Mouse (Mus musculus): ENCODE data around the gene Krt18. TPM values are rescaled to one million over a fixed set of nuclear protein-coding genes. Genes with fewer than 3 reads are reported as not detected.

The Krt18 gene
- total RNA-seq (2014; rRNA removed): 3.4 and 4.3 TPM in 2 replicates
- polyA plus RNA-seq (2015; fragmentation: Nextera tagmentation; extraction: Ambion mirVana): 7.0 and 9.5 TPM in 2 replicates

DNA sequence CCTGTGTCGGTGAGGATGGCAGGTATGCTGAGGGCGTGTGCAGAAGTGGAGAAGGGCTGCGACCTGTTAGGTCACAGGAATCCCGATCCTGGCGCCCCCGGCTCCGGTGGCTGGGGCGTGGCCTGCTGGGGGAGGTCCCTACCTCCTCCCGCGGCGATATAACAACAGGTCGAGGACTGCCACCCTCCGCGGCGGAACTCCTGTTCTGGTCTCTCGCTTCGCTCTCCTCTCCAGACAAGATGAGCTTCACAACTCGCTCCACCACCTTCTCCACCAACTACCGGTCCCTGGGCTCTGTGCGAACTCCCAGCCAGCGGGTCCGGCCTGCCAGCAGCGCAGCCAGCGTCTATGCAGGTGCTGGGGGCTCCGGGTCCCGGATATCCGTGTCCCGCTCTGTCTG lies at the start of gene Krt18:
Krt18 (plus strand) TSS at position 141 of the 400 bp plus-strand sequence.
- peaks cover 21% of the 10 kb centered on the region for H3K27me3 ChIP-seq (ENCODE audit: insufficient read depth, low read length)
- ATAC-seq (no peak), DNase-seq (no peak)
- H3K9ac ChIP-seq: no peak within 1 kb of the TSS
- H3K9me3 ChIP-seq (ENCODE audit: low read length): no peaks in the 10 kb centered on the region
- 4% methylated on average over 28 of the region's 28 CpGs for WGBS
- H3K36me3 ChIP-seq (ENCODE audit: insufficient read depth): no peaks in the 10 kb centered on the region
- no peak within 1 kb of the TSS for H3K27ac ChIP-seq (ENCODE audit: low read depth, low read length)
- H3K4me1 ChIP-seq (ENCODE audit: insufficient read depth): no peaks in the 10 kb centered on the region
- H3K4me3 ChIP-seq (ENCODE audit: low read depth, low read length): 0 out of 2 replicates have a peak within 1 kb of the TSS, but pooled peaks have one; percentile 7
- peak within 1 kb of the TSS; percentile 26; the same call in 1 of the 2 replicates for H3K4me2 ChIP-seq (ENCODE audit: low read depth)
- no peak for TF ChIP-seq CTCF (IDR thresholded peaks at IDR 0.05; ENCODE audit: low read depth)

DNA sequence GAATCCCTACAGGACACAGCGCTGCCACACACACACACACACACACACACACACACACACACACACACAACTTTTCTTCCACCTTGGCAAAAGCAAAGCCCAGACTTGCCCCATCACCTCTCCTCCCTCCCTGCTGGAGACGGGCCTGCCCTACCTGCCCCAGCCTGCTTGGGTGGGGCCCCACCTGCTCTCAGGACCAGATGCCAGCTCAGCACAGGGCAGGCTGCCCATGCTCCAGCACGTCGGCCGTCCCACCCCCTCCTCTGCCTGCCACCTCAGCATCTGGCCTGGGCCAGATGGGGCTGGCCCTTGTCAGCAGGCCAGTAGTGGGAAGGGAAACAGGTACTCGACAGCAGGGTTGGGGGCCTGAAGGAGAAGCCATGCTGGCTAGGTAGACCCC lies 47.1 kb upstream of the Krt18 start:
- H3K9me3 ChIP-seq (ENCODE audit: low read length): no peaks in the 10 kb centered on the region
- H3K27ac ChIP-seq (ENCODE audit: low read depth, low read length): no peak overlapping the region
- H3K4me2 ChIP-seq (ENCODE audit: low read depth): no peak overlapping the region
- no peaks in the 10 kb centered on the region for H3K36me3 ChIP-seq (ENCODE audit: insufficient read depth)
- 75% methylated on average over 6 of the region's 6 CpGs for WGBS
- DNase-seq (no peak), ATAC-seq (no peak)
- H3K27me3 ChIP-seq (ENCODE audit: insufficient read depth, low read length): no peaks in the 10 kb centered on the region
- peaks cover 6% of the 10 kb centered on the region; the same call in 1 of the 2 replicates for H3K4me1 ChIP-seq (ENCODE audit: insufficient read depth)
- no peak overlapping the region for H3K4me3 ChIP-seq (ENCODE audit: low read depth, low read length)
- no peak overlapping the region for H3K9ac ChIP-seq
- TF ChIP-seq CTCF (IDR thresholded peaks at IDR 0.05; ENCODE audit: low read depth): no peak

DNA sequence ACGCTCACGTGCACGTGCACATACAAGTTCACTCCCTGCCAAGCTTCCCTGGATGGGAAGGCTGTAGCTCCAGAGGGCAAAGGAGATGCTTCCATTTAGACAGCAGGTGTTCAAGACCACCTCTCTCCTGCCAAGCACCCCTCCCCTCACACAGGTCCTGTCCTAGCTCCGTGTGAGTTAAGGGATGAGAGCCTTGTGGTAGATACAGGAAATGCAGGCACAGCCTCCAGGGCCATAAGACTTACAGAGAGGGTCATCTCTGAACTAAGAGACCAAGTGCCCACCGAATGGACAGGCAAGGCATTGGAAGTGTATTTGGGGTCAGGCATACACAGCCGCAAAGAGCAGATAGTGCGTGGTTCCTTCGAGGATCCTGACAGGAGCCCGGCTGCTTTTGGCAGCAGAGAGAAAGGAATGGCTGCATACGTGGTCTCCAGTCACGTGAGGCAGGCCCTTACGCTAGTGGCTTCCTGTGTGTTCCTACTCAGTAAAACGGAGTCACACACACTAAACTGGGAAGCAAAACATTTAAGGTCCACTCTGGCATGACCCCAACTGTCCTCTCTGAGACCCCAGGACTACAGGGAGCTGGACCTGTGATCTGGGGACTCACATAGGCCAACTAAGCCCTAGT lies 44.5 kb upstream of the Krt18 start:
- no peaks in the 10 kb centered on the region for H3K9me3 ChIP-seq (ENCODE audit: low read length)
- no peaks in the 10 kb centered on the region for H3K36me3 ChIP-seq (ENCODE audit: insufficient read depth)
- peak overlapping the region; percentile 42 for H3K4me2 ChIP-seq (ENCODE audit: low read depth)
- H3K27ac ChIP-seq (ENCODE audit: low read depth, low read length): peak overlapping the region; percentile 62
- ATAC-seq (no peak), DNase-seq (peak; percentile 32)
- H3K27me3 ChIP-seq (ENCODE audit: insufficient read depth, low read length): no peaks in the 10 kb centered on the region
- WGBS: 80% methylated on average over 13 of the region's 13 CpGs
- H3K4me3 ChIP-seq (ENCODE audit: low read depth, low read length): peak overlapping the region; percentile 16; the same call in 1 of the 2 replicates
- no peak overlapping the region for H3K9ac ChIP-seq
- H3K4me1 ChIP-seq (ENCODE audit: insufficient read depth): no peaks in the 10 kb centered on the region
- TF ChIP-seq CTCF (IDR thresholded peaks at IDR 0.05; ENCODE audit: low read depth): peak; percentile 37

DNA sequence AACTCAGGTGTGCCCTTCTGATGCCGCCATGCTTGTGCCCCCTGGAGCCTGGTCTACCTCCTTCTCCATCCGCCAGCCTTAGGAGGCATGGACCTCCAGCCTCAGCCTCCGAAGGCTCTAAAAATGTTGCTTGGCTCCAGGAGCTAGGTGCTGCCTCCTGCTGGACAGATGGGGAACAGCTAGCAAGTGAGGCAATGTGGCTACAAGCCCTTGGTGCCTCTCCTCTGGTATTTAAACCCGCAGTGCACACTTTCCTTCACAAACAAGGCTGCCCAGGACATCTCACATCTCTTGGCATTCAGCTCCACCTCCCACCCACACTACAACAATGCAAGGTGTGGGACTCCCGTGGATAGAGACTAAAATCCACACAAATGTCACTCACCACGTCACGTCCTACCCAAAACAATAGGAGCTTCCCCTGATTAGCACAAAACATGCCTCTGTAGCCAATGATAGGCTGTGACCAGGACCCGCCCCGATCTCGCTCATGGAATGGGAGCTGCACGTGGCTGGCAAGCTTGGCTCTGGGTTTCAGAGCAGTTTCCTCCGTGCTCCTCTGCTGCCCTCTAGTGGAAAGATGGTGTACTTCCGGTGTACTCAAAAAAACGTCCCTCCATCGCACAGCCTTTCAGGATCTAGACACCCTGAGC lies 43.9 kb upstream of the Krt18 start:
- Histone ChIP-seq H3K36me3 (ENCODE audit: insufficient read depth) (no peaks in the 10 kb centered on the region), H3K27me3 (ENCODE audit: insufficient read depth, low read length) (no peaks in the 10 kb centered on the region), H3K4me2 (ENCODE audit: low read depth) (peak overlapping the region; percentile 42), H3K27ac (ENCODE audit: low read depth, low read length) (peak overlapping the region; percentile 62), H3K4me3 (ENCODE audit: low read depth, low read length) (peak overlapping the region; percentile 16), H3K9me3 (ENCODE audit: low read length) (no peaks in the 10 kb centered on the region), H3K4me1 (ENCODE audit: insufficient read depth) (no peaks in the 10 kb centered on the region), H3K9ac (peak overlapping the region; percentile 34; the same call in 1 of the 2 replicates)
- TF ChIP-seq CTCF (IDR thresholded peaks at IDR 0.05; ENCODE audit: low read depth): peak; percentile 97
- ATAC-seq: peak; percentile 99
- WGBS: 3% methylated on average over 15 of the region's 15 CpGs
- DNase-seq: peak; percentile 99

DNA sequence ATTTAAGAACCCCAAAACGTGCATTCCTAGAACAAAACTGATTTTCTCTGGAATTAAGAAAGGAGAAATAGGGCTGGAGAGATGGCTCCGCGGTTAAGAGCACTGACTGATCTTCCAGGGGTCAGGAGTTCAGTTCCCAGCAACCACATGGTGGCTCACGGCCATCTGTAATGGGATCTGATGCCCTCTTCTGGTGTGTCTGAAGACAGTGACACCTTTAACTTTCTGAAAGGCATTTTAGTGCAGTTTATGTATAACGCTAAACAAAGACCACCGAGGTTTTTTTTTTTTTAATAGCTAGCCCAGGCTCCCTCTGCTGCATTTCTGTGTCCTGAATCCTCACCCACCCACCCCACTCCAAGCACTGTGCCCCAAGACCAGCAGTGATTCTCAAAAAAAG lies 43.2 kb upstream of the Krt18 start:
- ATAC-seq: no peak; the same call in 1 of the 2 replicates
- H3K9me3 ChIP-seq (ENCODE audit: low read length): no peaks in the 10 kb centered on the region
- H3K36me3 ChIP-seq (ENCODE audit: insufficient read depth): no peaks in the 10 kb centered on the region
- no peak for DNase-seq
- 17% methylated on average over 6 of the region's 6 CpGs for WGBS
- no peak overlapping the region for H3K4me2 ChIP-seq (ENCODE audit: low read depth)
- H3K9ac ChIP-seq: peak overlapping the region; percentile 34; the same call in 1 of the 2 replicates
- no peaks in the 10 kb centered on the region for H3K27me3 ChIP-seq (ENCODE audit: insufficient read depth, low read length)
- TF ChIP-seq CTCF (IDR thresholded peaks at IDR 0.05; ENCODE audit: low read depth): no peak
- H3K27ac ChIP-seq (ENCODE audit: low read depth, low read length): no peak overlapping the region
- H3K4me3 ChIP-seq (ENCODE audit: low read depth, low read length): no peak overlapping the region
- no peaks in the 10 kb centered on the region for H3K4me1 ChIP-seq (ENCODE audit: insufficient read depth)

DNA sequence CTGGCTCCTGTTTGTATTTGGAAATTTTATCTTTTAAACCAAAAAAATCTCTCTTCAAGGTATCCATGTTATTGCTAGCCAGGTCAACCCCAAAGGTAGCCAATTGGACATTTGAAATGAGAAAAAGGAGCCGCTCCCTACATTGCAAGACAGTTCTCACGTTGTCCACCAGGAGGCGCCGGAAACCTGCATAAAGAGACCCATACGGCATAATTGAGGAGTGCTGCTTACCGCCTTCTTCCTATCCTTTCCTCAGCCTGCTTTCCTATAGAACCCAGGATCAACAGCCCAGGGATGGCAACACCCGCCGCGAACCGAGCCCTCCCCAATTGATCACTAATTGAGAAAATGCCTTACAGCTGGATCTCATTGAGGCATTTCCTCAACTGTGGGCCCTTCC lies 39.9 kb upstream of the Krt18 start:
- WGBS: under 1% methylated on average over 10 of the region's 10 CpGs

DNA sequence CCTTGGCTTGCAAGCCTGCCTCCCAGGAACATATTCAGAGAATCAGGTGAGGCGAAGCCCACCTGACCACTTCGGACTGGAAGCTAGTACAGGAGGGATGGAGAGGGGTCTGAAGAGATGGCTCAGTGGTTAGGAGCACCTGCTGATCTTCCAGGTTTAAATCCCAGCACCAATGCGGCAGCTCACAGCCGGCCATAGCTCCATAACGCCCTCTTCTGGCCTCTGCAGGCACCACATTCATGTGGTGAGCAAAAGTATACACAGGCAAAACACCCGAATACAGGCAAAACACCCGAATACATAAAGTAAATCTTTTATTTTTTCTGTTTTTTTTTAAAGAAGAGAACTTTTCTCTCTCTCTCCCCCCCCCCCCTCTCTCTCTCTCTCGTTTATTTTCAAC lies 39.3 kb upstream of the Krt18 start:
- Histone ChIP-seq H3K27ac (ENCODE audit: low read depth, low read length) (no peak overlapping the region), H3K4me1 (ENCODE audit: insufficient read depth) (no peaks in the 10 kb centered on the region), H3K9ac (no peak overlapping the region), H3K36me3 (ENCODE audit: insufficient read depth) (no peaks in the 10 kb centered on the region), H3K27me3 (ENCODE audit: insufficient read depth, low read length) (no peaks in the 10 kb centered on the region), H3K4me3 (ENCODE audit: low read depth, low read length) (no peak overlapping the region), H3K9me3 (ENCODE audit: low read length) (no peaks in the 10 kb centered on the region), H3K4me2 (ENCODE audit: low read depth) (no peak overlapping the region)
- DNase-seq (no peak), ATAC-seq (no peak)
- peak; percentile 11; the same call in 1 of the 2 replicates for TF ChIP-seq CTCF (IDR thresholded peaks at IDR 0.05; ENCODE audit: low read depth)
- WGBS: 64% methylated on average over 8 of the region's 8 CpGs

More for the DNA sequence above, 39.9 kb upstream of the Krt18 start:
- Histone ChIP-seq H3K9me3 (ENCODE audit: low read length) (no peaks in the 10 kb centered on the region), H3K4me1 (ENCODE audit: insufficient read depth) (no peaks in the 10 kb centered on the region), H3K27me3 (ENCODE audit: insufficient read depth, low read length) (no peaks in the 10 kb centered on the region), H3K4me3 (ENCODE audit: low read depth, low read length) (no peak overlapping the region), H3K4me2 (ENCODE audit: low read depth) (no peak overlapping the region), H3K27ac (ENCODE audit: low read depth, low read length) (no peak overlapping the region), H3K9ac (no peak overlapping the region), H3K36me3 (ENCODE audit: insufficient read depth) (no peaks in the 10 kb centered on the region)
- TF ChIP-seq CTCF (IDR thresholded peaks at IDR 0.05; ENCODE audit: low read depth): peak; percentile 97
- ATAC-seq (0 out of 2 replicates have a peak, but pooled peaks have one; percentile 21), DNase-seq (peak; percentile 90)

All from forebrain, postnatal 0 days (tissue).